Comparison of ENCODE assay signal across 24 mouse cellular contexts in the genomic region with DNA sequence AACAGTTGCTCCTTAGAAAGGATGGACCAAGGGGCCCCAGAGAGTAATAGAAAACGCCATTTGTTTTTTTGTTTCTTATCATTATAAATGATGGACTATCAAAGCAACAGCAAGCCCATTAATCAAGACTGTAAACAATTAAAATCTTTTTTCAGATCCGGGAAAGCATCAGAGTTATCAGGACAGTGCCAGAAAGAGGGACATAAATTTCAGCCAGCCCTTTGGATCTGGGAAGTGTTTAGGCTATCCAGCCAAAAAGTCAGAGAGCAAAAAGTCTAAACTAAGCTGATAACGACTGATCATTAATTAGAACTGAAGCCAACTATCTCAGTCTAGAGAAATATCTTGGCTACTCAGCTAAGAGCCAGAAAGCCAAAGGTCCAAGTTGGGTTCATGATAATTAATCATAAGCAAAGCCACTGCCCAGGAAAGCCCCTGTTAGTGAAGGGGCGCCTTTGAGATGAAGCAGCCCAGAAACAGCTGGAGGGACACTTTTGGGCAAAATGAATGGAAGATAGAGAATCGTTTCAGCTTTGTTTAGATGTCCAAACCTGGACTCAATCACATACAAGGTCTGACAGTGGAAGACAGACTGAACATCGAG. TPM values are rescaled to one million over a fixed set of nuclear protein-coding genes. Genes with fewer than 3 reads are reported as not detected.
DNase-seq lines count a peak whose midpoint lies in the region; ATAC-seq and TF ChIP-seq lines count a peak whose summit lies in the region.
"Had no signal": no experiment of that assay in that cellular context is flagged by ENCODE, and none has a peak within 500 bp of the region (broad histone marks: within the 10 kb centered on the region; RNA-seq: fewer than 3 reads in every experiment).

No protein-coding gene starts in this region.

- no peak for TF ChIP-seq CTCF in lung, embryonic 14.5 days (IDR thresholded peaks at IDR 0.05; ENCODE audit: low read depth)
- no peak for TF ChIP-seq CTCF in lung, adult 2 months (IDR thresholded peaks at IDR 0.05; ENCODE audit: insufficient read depth, low read length)

- no peak overlapping the region for H3K4me3 ChIP-seq in lung, embryonic 14.5 days (ENCODE audit: low read depth, low read length)
- H3K4me3 ChIP-seq in lung, adult 2 months (replicated peaks; ENCODE audit: extremely low read depth, low read depth, low read length) = no peak overlapping the region
- H3K4me3 ChIP-seq in stomach, embryonic 16.5 days (replicated peaks; ENCODE audit: low read length) = no peak overlapping the region
- H3K4me3 ChIP-seq: forebrain, embryonic 12.5 days; gastrocnemius, adult 2 months; hindbrain, embryonic 13.5 days; limb, embryonic 15.5 days; neural tube, embryonic 15.5 days had no signal

- WGBS in lung, embryonic 14.5 days = 25% methylated on average over 6 of the region's 6 CpGs
- 28% methylated on average over 6 of the region's 6 CpGs for WGBS in lung, adult 2 months
- WGBS in stomach, embryonic 16.5 days = 31% methylated on average over 6 of the region's 6 CpGs

- no peak for TF ChIP-seq POLR2A in lung, adult 2 months (IDR thresholded peaks at IDR 0.05; ENCODE audit: borderline replicate concordance, extremely low read depth, low read depth, low read length)

- H3K4me1 ChIP-seq in lung, embryonic 14.5 days (ENCODE audit: insufficient read depth) = peaks cover 21% of the 10 kb centered on the region
- no peaks in the 10 kb centered on the region; the same call in 1 of the 2 replicates for H3K4me1 ChIP-seq in lung, adult 2 months (ENCODE audit: control insufficient read depth, insufficient read depth, low read length)
- 0 out of 2 replicates have a peak, but pooled peaks cover 3% of the 10 kb centered on the region for H3K4me1 ChIP-seq in stomach, embryonic 16.5 days (ENCODE audit: control insufficient read depth, insufficient read depth, low read length)
- H3K4me1 ChIP-seq: forebrain, embryonic 12.5 days; hindbrain, embryonic 13.5 days; limb, embryonic 15.5 days had no signal

- H3K9me3 ChIP-seq in lung, embryonic 14.5 days (ENCODE audit: low read depth, low read length) = no peaks in the 10 kb centered on the region
- H3K9me3 ChIP-seq in stomach, embryonic 16.5 days (replicated peaks; ENCODE audit: control insufficient read depth, low read length) = no peaks in the 10 kb centered on the region
- H3K9me3 ChIP-seq: forebrain, embryonic 12.5 days; hindbrain, embryonic 13.5 days; limb, embryonic 15.5 days; neural tube, embryonic 15.5 days had no signal

- H3K27ac ChIP-seq in lung, embryonic 14.5 days (ENCODE audit: low read depth) = no peak overlapping the region
- H3K27ac ChIP-seq in stomach, embryonic 16.5 days (ENCODE audit: low read length) = no peak overlapping the region
- H3K27ac ChIP-seq: forebrain, embryonic 12.5 days; gastrocnemius, adult 2 months; hindbrain, embryonic 13.5 days; limb, embryonic 15.5 days; neural tube, embryonic 15.5 days had no signal

- H3K36me3 ChIP-seq in lung, embryonic 14.5 days (ENCODE audit: insufficient read depth) = no peaks in the 10 kb centered on the region
- no peaks in the 10 kb centered on the region for H3K36me3 ChIP-seq in stomach, embryonic 16.5 days (ENCODE audit: control insufficient read depth, insufficient read depth, low read length)
- H3K36me3 ChIP-seq: forebrain, embryonic 12.5 days; hindbrain, embryonic 13.5 days; limb, embryonic 15.5 days; neural tube, embryonic 15.5 days had no signal

- peak; percentile 88 for ATAC-seq in lung, embryonic 14.5 days (ENCODE audit: insufficient read depth)
- peak; percentile 78 for ATAC-seq in stomach, embryonic 16.5 days (ENCODE audit: insufficient read depth, low FRiP score)
- ATAC-seq: inflammation-experienced regulatory T-cells, adult 6 months; liver, postnatal 0 days; midbrain, embryonic 16.5 days had no signal

- no peak overlapping the region for H3K4me2 ChIP-seq in lung, embryonic 14.5 days
- H3K4me2 ChIP-seq in stomach, embryonic 16.5 days (ENCODE audit: low read depth, low read length) = no peak overlapping the region
- H3K4me2 ChIP-seq: forebrain, embryonic 12.5 days; heart, embryonic 11.5 days; hindbrain, embryonic 13.5 days; limb, embryonic 15.5 days; neural tube, embryonic 15.5 days had no signal

- no peaks in the 10 kb centered on the region for H3K27me3 ChIP-seq in lung, embryonic 14.5 days (ENCODE audit: insufficient read depth, low read length)
- H3K27me3 ChIP-seq in stomach, embryonic 16.5 days (ENCODE audit: control insufficient read depth, insufficient read depth, low read length) = no peaks in the 10 kb centered on the region
- H3K27me3 ChIP-seq: CH12.LX; forebrain, embryonic 12.5 days; hindbrain, embryonic 13.5 days; limb, embryonic 15.5 days; neural tube, embryonic 15.5 days had no signal

- H3K9ac ChIP-seq in lung, embryonic 14.5 days = no peak overlapping the region
- no peak overlapping the region for H3K9ac ChIP-seq in stomach, embryonic 16.5 days (ENCODE audit: low read length)
- H3K9ac ChIP-seq: forebrain, embryonic 12.5 days; hindbrain, embryonic 13.5 days; limb, embryonic 15.5 days; liver, postnatal 0 days; neural tube, embryonic 15.5 days had no signal

- intact Hi-C loops in heart, postnatal 14 days (cut with DNase I) = no loop called here

- DNase-seq in heart, adult 11 months = peak; percentile 29
- DNase-seq in heart, postnatal 14 days = no peak
- DNase-seq in lung, embryonic 14.5 days = peak; percentile 93
- no peak for DNase-seq in lung, adult 2 months
- DNase-seq in kidney, postnatal 14 days = peak; percentile 25
- DNase-seq in right cerebral cortex, postnatal 36 days (ENCODE audit: low spot score in 2 of 2) = no peak
- DNase-seq: adrenal gland, postnatal 14 days; cerebellum, adult 11-12 months; cerebellum, postnatal 25 days; gastrocnemius, adult 2 months; heart, postnatal 10 days; liver, postnatal 0 days; right cerebral cortex, postnatal 25 days; thymus, postnatal 25 days had no signal

RNA-seq across cellular contexts. Expression of a gene that starts 35.0 kb away (rescaled TPM):
- under 1 TPM; 0.83 to 0.86 TPM for total RNA-seq in heart, postnatal 14 days (2021)
- 4.7 and 5.5 TPM in 2 replicates for polyA plus RNA-seq in lung, embryonic 14.5 days (2014; fragmentation: Nextera tagmentation; extraction: Ambion mirVana)
- polyA plus RNA-seq in lung, adult 2 months (2012; rRNA removed) = 0.67 and 0.88 TPM in 2 replicates
- 29.3 and 33.1 TPM in 2 replicates for polyA plus RNA-seq in stomach, embryonic 16.5 days (2015; fragmentation: Nextera tagmentation; extraction: Ambion mirVana)
- total RNA-seq: CH12.LX, MEL had no signal

Comparison
In these comparisons a context has a peak if more than half of its experiments do, and no peak if none do; other contexts are left out.
1. DNase-seq: peak in heart, adult 11 months (single experiment), lung, embryonic 14.5 days (single experiment) and kidney, postnatal 14 days (single experiment); none in heart, postnatal 14 days (0 of 2), lung, adult 2 months (single experiment) and right cerebral cortex, postnatal 36 days (0 of 2).